Mouse (Mus musculus) bone marrow macrophage, adult 2 months (primary cell): ENCODE data around the gene Uckl1.

Experiments used
- CTCF ChIP-seq: IDR thresholded peaks from 2 replicates; pipeline ENCODE4 v1.5.1; 2012; ENCODE audit warnings: low read depth, mild to moderate bottlenecking, low read length, moderate library complexity
- POLR2A ChIP-seq: IDR thresholded peaks from 2 replicates; pipeline ENCODE4 v1.6.1; 2012; ENCODE audit warnings: mild to moderate bottlenecking, low read depth, low read length, borderline replicate concordance

- TF ChIP-seq CTCF (no peak), POLR2A (no peak)
Observed at GRCm38 (mm10) chr2:181550233-181550632, 34.5 kb downstream of the Uckl1 start.
